Mouse (Mus musculus): ENCODE measurements at regions not wholly inside any gene's neighbourhood (a gene's known extent, or its start where the extent isn't known, plus 50 kb on each side); places are given as distances from the start of the nearest gene placed in this dataset.

GRCm38 (mm10) chr3:60207936-60208335, 126.3 kb downstream of the Sucnr1 start:
- 79% methylated on average over 1 of the region's 1 CpGs for WGBS
- no peak overlapping the region for H3K4me2 ChIP-seq (replicated peaks; ENCODE audit: low read depth, low read length)

DNA sequence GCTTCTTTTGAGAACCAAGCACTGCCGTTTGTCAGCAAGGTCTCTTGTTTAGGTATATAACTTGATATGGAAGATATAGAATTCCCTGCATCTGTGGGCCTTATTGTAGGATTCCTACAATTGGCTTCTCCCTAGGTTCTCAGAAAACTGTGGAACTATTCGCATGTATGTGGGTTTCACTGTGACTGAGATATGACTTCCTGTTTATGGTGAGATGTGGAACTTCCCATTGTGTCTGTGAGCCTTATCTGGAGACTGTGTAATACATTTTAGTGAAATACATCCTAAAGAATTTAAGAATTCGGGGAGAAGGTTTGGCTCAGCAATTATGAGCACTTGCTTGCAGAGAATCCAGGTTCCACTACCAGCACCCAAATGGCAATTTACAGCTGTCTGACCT, 137.3 kb downstream of the Sucnr1 start:
- Histone ChIP-seq H3K4me3 (ENCODE audit: low read depth, low read length) (no peak overlapping the region), H3K9ac (replicated peaks; ENCODE audit: low read depth) (no peak overlapping the region), H3K4me1 (ENCODE audit: insufficient read depth, low read depth, low read length) (no peaks in the 10 kb centered on the region), H3K27me3 (replicated peaks; ENCODE audit: insufficient read depth, low read length) (no peaks in the 10 kb centered on the region), H3K27ac (ENCODE audit: low read length) (no peak overlapping the region), H3K4me2 (replicated peaks; ENCODE audit: low read depth, low read length) (no peak overlapping the region), H3K36me3 (ENCODE audit: insufficient read depth, low read length) (no peaks in the 10 kb centered on the region), H3K9me3 (ENCODE audit: low read length) (no peaks in the 10 kb centered on the region)
- no peak for DNase-seq (ENCODE audit: low spot score)
- no peak for ATAC-seq
- WGBS: 38% methylated on average over 3 of the region's 3 CpGs
- TF ChIP-seq EP300 (IDR thresholded peaks at IDR 0.05) (no peak), CTCF (IDR thresholded peaks at IDR 0.05) (no peak)

More at GRCm38 (mm10) chr3:60207936-60208335, 126.3 kb downstream of the Sucnr1 start:
- Histone ChIP-seq H3K27ac (ENCODE audit: low read length) (no peak overlapping the region), H3K9me3 (ENCODE audit: low read length) (no peaks in the 10 kb centered on the region), H3K4me3 (ENCODE audit: low read depth, low read length) (no peak overlapping the region), H3K4me1 (ENCODE audit: insufficient read depth, low read depth, low read length) (no peaks in the 10 kb centered on the region), H3K9ac (replicated peaks; ENCODE audit: low read depth) (no peak overlapping the region), H3K36me3 (ENCODE audit: insufficient read depth, low read length) (no peaks in the 10 kb centered on the region), H3K27me3 (replicated peaks; ENCODE audit: insufficient read depth, low read length) (no peaks in the 10 kb centered on the region)
- no peak for ATAC-seq
- no peak for TF ChIP-seq CTCF (IDR thresholded peaks at IDR 0.05)
- TF ChIP-seq EP300 (IDR thresholded peaks at IDR 0.05): no peak
- DNase-seq (ENCODE audit: low spot score): no peak

GRCm38 (mm10) chr3:60240664-60241063, 159.0 kb downstream of the Sucnr1 start:
- ATAC-seq (no peak), DNase-seq (ENCODE audit: low spot score) (no peak)
- no peaks in the 10 kb centered on the region for H3K4me1 ChIP-seq (ENCODE audit: insufficient read depth, low read depth, low read length)
- H3K36me3 ChIP-seq (ENCODE audit: insufficient read depth, low read length): no peaks in the 10 kb centered on the region
- H3K9ac ChIP-seq (replicated peaks; ENCODE audit: low read depth): no peak overlapping the region
- TF ChIP-seq EP300 (IDR thresholded peaks at IDR 0.05) (no peak), CTCF (IDR thresholded peaks at IDR 0.05) (no peak)
- no peaks in the 10 kb centered on the region for H3K9me3 ChIP-seq (ENCODE audit: low read length)
- no peaks in the 10 kb centered on the region for H3K27me3 ChIP-seq (replicated peaks; ENCODE audit: insufficient read depth, low read length)
- no peak overlapping the region for H3K27ac ChIP-seq (ENCODE audit: low read length)
- no peak overlapping the region for H3K4me2 ChIP-seq (replicated peaks; ENCODE audit: low read depth, low read length)
- no peak overlapping the region for H3K4me3 ChIP-seq (ENCODE audit: low read depth, low read length)

DNA sequence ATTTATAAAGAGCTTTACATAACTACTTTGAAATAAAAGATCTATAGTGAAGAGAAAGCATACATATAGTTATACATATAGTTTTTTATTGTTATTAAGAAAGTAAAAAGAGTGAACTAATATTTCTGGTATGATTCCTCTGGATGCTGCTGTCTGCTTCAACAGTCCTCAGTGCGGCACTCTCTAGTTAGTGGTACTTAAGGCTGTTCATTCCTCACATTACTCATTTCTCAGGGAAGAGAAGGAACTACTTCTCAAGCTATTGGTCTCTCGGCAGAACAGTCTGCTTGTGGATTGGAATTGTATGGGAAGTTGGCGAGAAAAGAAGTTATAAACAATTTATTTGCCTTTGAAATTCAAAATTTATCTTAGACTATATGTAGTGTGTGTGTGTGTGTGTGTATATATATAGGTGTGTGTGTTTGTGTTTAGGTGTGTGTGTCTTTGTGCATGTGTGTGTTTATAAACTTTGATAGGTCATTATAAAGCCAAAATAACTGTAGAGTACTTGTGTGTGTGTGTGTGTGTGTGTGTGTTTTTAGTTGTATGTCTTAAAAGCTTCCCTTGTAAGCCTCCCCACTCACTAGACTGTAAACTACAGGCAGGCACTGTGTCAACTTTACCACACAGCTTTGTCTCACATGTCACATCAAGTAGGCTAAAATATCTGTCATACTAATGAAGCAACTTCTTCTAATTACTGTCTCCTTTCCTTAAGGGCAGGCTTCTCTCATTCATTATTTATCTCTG, 185.2 kb downstream of the Sucnr1 start:
- no peaks in the 10 kb centered on the region for H3K27me3 ChIP-seq (replicated peaks; ENCODE audit: insufficient read depth, low read length)
- TF ChIP-seq EP300 (IDR thresholded peaks at IDR 0.05): peak; percentile 72
- TF ChIP-seq CTCF (IDR thresholded peaks at IDR 0.05): no peak
- H3K27ac ChIP-seq (ENCODE audit: low read length): peak overlapping the region; percentile 71
- 46% methylated on average over 3 of the region's 3 CpGs for WGBS
- no peak overlapping the region for H3K4me2 ChIP-seq (replicated peaks; ENCODE audit: low read depth, low read length)
- H3K36me3 ChIP-seq (ENCODE audit: insufficient read depth, low read length): no peaks in the 10 kb centered on the region
- ATAC-seq (peak; percentile 86), DNase-seq (ENCODE audit: low spot score) (peak; percentile 70)
- no peaks in the 10 kb centered on the region for H3K4me1 ChIP-seq (ENCODE audit: insufficient read depth, low read depth, low read length)
- H3K4me3 ChIP-seq (ENCODE audit: low read depth, low read length): no peak overlapping the region
- no peaks in the 10 kb centered on the region for H3K9me3 ChIP-seq (ENCODE audit: low read length)
- no peak overlapping the region for H3K9ac ChIP-seq (replicated peaks; ENCODE audit: low read depth)

- Histone ChIP-seq H3K9ac (replicated peaks; ENCODE audit: low read depth) (no peak overlapping the region), H3K4me3 (ENCODE audit: low read depth, low read length) (no peak overlapping the region), H3K9me3 (ENCODE audit: low read length) (no peaks in the 10 kb centered on the region), H3K36me3 (ENCODE audit: insufficient read depth, low read length) (no peaks in the 10 kb centered on the region), H3K27me3 (replicated peaks; ENCODE audit: insufficient read depth, low read length) (no peaks in the 10 kb centered on the region), H3K4me2 (replicated peaks; ENCODE audit: low read depth, low read length) (no peak overlapping the region), H3K27ac (ENCODE audit: low read length) (peak overlapping the region; percentile 71), H3K4me1 (ENCODE audit: insufficient read depth, low read depth, low read length) (no peaks in the 10 kb centered on the region)
- DNase-seq (ENCODE audit: low spot score) (peak; percentile 93), ATAC-seq (peak; percentile 97)
- TF ChIP-seq EP300 (IDR thresholded peaks at IDR 0.05) (peak; percentile 100), CTCF (IDR thresholded peaks at IDR 0.05) (no peak)
These were observed 185.9 kb downstream of the Sucnr1 start for GRCm38 (mm10) chr3:60267416-60268174.

GRCm38 (mm10) chr3:60270463-60270862, 188.8 kb downstream of the Sucnr1 start:
- DNase-seq (ENCODE audit: low spot score) (no peak), ATAC-seq (no peak)
- no peak for TF ChIP-seq CTCF (IDR thresholded peaks at IDR 0.05)
- TF ChIP-seq EP300 (IDR thresholded peaks at IDR 0.05): no peak
- no peaks in the 10 kb centered on the region for H3K27me3 ChIP-seq (replicated peaks; ENCODE audit: insufficient read depth, low read length)
- H3K36me3 ChIP-seq (ENCODE audit: insufficient read depth, low read length): no peaks in the 10 kb centered on the region
- no peak overlapping the region for H3K9ac ChIP-seq (replicated peaks; ENCODE audit: low read depth)
- WGBS: 31% methylated on average over 1 of the region's 1 CpGs
- H3K4me2 ChIP-seq (replicated peaks; ENCODE audit: low read depth, low read length): no peak overlapping the region
- no peaks in the 10 kb centered on the region for H3K9me3 ChIP-seq (ENCODE audit: low read length)
- H3K4me1 ChIP-seq (ENCODE audit: insufficient read depth, low read depth, low read length): no peaks in the 10 kb centered on the region
- H3K4me3 ChIP-seq (ENCODE audit: low read depth, low read length): no peak overlapping the region
- no peak overlapping the region for H3K27ac ChIP-seq (ENCODE audit: low read length)
